Mouse (Mus musculus): Measurements from ENCODE around the gene Cope.

Cope gene

GRCm38 (mm10) chr8:70347860-70348420 is 45.6 kb downstream of the Cope start:
- whole genome bisulfite sequencing = 58% methylated on average over 1 of the region's 1 CpGs

- WGBS = 22% methylated on average over 15 of the region's 15 CpGs
Observed at GRCm38 (mm10) chr8:70351035-70351999, 49.0 kb downstream of the Cope start.

- WGBS = 24% methylated on average over 3 of the region's 3 CpGs
Observed at GRCm38 (mm10) chr8:70352000-70352384, 49.7 kb downstream of the Cope start.

- WGBS = under 1% methylated on average over 64 of the region's 64 CpGs
Observed at GRCm38 (mm10) chr8:70352657-70353151, 50.4 kb downstream of the Cope start.

- WGBS = under 1% methylated on average over 69 of the region's 69 CpGs
Observed at GRCm38 (mm10) chr8:70353194-70353817, 51.0 kb downstream of the Cope start, which contains the start of gene Upf1. TSS of gene Upf1 (minus strand) at chr8:70353278.

- WGBS = 25% methylated on average over 4 of the region's 4 CpGs
Observed at GRCm38 (mm10) chr8:70354004-70354403, 51.7 kb downstream of the Cope start.

- 91% methylated on average over 1 of the region's 1 CpGs for WGBS
Observed at GRCm38 (mm10) chr8:70356111-70356510, 53.8 kb downstream of the Cope start.

GRCm38 (mm10) chr8:70359411-70359810 is 57.1 kb downstream of the Cope start:
- 23% methylated on average over 3 of the region's 3 CpGs for WGBS

- WGBS = 58% methylated on average over 4 of the region's 4 CpGs
Observed at GRCm38 (mm10) chr8:70360769-70361168, 58.5 kb downstream of the Cope start.

GRCm38 (mm10) chr8:70361484-70362032 is 59.2 kb downstream of the Cope start:
- WGBS = 81% methylated on average over 10 of the region's 10 CpGs

All from cerebral cortex, adult 2 months (tissue).